Mouse (Mus musculus): ENCODE results near the gene Ccdc80.

- TF ChIP-seq CTCF (IDR thresholded peaks at IDR 0.05; ENCODE audit: borderline replicate concordance, insufficient read depth, low read length) (no peak), POLR2A (IDR thresholded peaks at IDR 0.05; ENCODE audit: low read depth, low read length) (no peak)
Measured at GRCm38 (mm10) chr16:45124230-45125203, 31.3 kb downstream of the Ccdc80 start.

Measured in embryonic fibroblast, embryonic 13.5 days (primary cell).